Mouse (Mus musculus): ENCODE data around the gene Pck2.
A peak's percentile ranks its signal among the peaks of the same experiment; 100 is the strongest.

Gene Pck2

DNA sequence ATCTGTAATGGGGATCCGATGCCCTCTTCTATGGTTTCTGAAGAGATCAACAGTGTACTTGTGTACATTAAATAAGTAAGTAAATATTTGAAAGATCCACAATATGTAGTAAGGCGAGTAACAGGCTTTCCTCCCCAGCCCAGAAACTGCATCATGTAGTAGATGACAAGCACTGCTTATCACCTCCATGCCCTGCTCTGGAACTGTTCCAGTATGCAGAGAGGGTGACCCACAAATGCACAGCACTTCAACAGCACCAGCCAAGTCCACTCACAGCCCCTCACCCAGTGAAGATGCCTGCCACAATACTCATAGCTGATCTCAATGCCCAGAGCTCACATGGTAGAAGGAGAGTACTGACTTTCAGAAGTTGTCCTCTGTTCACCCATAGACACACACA is 30.5 kb downstream of the Pck2 start:
- ATAC-seq (ENCODE audit: insufficient number of reproducible peaks, low FRiP score, low TSS enrichment): no peak

DNA sequence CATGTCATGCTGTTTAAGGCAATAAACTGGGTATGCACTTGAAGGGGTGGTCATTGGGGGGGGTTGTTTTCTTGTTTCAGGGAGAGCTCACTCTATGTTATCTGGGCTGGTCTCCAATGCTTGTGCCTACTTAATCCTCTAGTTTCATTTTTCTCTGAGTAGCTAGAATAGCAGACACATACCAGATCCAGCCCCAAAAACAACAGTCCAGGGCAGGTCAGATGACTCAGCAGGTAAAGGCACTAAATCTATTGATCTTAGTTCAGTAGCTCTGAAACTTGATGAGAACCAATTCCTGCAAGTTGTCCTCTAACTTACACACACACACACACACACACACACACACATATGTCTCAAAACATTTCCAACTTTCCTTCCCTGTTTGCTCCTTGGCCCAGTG is 31.7 kb downstream of the Pck2 start:
- no peak for ATAC-seq (ENCODE audit: insufficient number of reproducible peaks, low FRiP score, low TSS enrichment)

DNA sequence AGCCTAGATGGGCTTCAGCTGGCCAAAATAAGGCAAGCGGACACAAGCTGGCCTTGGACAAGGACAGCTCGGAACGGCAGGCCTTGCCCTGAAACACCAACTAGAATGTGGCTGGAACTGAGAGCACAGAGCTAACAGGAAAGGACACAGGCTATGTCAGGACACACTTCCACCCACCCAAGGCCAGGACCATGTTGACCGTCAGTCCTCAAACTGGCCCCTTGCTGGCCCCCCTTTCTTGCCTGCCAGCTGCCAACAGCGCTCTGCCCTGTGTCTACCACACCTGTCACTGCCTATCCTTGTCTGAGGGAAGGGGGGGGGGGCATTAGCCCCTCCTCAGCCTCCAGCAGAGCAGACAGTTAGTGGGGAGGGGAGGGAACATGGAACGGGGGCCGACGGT is 35.2 kb downstream of the Pck2 start, which contains the start of gene Fitm1:
Gene Fitm1, plus strand, starts transcription at position 316 of the 400 bp plus-strand sequence.
- no peak for ATAC-seq (ENCODE audit: insufficient number of reproducible peaks, low FRiP score, low TSS enrichment)

DNA sequence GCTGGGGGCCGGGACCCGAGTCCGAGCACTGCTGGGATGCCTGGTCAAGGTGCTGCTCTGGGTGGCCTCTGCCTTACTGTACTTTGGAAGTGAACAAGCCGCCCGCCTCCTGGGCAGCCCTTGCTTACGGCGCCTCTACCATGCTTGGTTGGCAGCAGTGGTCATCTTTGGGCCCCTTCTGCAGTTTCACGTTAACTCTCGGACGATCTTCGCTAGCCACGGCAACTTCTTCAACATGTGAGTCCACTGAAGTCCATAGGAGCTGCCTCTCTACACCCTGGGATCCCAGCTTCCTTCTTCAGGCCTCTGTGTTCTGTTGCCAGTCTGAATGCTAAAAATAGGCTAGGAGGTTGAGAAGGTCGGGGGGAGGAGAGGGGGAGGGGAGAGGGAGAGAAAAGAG is 35.6 kb downstream of the Pck2 start:
- ATAC-seq (ENCODE audit: insufficient number of reproducible peaks, low FRiP score, low TSS enrichment): no peak

DNA sequence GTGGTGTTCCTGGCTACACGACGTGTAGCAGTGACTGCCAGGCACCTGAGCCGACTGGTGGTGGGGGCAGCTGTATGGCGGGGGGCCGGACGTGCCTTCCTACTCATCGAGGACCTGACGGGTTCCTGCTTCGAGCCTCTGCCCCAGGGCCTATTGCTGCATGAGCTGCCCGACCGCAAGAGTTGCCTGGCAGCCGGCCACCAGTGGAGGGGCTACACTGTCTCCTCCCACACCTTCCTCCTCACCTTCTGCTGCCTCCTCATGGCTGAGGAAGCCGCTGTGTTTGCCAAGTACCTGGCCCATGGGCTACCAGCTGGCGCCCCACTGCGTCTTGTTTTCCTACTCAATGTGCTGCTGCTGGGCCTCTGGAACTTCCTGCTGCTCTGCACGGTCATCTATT is 36.3 kb downstream of the Pck2 start:
- ATAC-seq (ENCODE audit: insufficient number of reproducible peaks, low FRiP score, low TSS enrichment): no peak

DNA sequence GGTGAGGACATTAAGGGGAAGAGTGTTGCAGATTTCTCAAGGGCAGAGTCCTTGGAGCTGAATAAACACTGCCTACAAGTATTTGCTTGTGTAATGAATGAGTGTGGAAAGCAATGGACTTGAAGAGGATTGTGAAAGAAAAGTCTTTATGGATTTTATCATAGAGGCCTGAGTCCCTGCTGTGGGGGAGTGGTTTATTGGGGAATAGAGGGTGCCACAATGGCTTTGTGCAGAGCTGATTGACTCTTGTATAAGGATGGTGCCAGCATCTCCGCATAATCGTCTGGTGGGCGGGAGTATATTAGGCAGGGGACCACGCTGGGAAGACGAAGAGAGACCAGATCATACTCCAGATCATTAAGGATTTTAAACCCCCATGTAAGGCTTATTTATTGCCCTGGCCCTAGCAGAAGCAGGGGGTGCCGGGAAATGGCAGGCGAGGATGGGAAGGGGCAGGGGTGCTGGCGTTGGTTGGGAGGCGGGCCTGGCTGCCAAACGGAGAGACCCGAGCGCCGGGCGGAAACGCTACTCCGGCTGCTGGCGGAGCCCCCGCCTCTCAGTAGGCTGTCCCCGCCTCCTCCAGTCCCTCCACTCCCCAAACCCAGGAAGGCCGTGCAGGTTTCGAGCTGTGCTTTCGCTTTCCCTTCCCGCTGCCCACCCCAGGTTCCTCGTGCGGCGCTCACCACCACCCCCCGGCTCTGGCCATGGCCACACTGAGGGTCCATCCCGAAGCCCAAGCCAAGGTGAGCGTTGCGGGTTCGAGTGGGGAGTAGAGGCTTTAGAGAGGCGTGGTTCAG is 38.0 kb downstream of the Pck2 start, which contains the start of gene Psme1:
Gene Psme1, plus strand, starts transcription at position 253 of the 797 bp plus-strand sequence.
- peak; percentile 34; the same call in 1 of the 2 replicates for ATAC-seq (ENCODE audit: insufficient number of reproducible peaks, low FRiP score, low TSS enrichment)

DNA sequence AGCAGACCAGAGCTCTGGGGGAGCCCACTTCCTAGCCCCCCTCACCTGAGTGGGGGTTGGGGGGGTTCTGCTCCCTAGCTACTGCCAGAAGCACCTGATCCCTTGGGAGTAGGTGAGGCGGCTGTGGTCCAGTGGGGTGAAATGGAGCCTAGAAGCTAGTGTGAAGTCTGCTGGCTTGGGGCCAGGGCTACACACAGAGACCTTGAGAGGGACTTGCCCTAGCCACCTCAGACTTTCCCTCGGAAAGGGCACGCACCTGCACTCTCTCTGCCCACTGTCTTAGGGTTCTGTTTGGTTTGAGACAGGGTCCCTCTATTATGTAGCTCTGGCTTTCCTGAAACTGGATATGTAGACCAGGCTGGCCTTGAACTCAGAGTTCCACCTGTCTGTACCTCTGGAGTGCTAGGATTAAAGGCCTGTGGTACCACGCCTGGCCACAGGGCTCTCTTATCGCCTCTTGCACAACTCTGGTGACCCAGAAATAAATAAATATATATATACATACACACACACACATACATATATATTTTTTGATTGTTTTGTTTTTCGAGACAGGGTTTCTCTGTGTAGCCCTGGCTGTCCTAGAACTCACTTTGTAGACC is 38.7 kb downstream of the Pck2 start:
- ATAC-seq (ENCODE audit: insufficient number of reproducible peaks, low FRiP score, low TSS enrichment): no peak; the same call in 1 of the 2 replicates

DNA sequence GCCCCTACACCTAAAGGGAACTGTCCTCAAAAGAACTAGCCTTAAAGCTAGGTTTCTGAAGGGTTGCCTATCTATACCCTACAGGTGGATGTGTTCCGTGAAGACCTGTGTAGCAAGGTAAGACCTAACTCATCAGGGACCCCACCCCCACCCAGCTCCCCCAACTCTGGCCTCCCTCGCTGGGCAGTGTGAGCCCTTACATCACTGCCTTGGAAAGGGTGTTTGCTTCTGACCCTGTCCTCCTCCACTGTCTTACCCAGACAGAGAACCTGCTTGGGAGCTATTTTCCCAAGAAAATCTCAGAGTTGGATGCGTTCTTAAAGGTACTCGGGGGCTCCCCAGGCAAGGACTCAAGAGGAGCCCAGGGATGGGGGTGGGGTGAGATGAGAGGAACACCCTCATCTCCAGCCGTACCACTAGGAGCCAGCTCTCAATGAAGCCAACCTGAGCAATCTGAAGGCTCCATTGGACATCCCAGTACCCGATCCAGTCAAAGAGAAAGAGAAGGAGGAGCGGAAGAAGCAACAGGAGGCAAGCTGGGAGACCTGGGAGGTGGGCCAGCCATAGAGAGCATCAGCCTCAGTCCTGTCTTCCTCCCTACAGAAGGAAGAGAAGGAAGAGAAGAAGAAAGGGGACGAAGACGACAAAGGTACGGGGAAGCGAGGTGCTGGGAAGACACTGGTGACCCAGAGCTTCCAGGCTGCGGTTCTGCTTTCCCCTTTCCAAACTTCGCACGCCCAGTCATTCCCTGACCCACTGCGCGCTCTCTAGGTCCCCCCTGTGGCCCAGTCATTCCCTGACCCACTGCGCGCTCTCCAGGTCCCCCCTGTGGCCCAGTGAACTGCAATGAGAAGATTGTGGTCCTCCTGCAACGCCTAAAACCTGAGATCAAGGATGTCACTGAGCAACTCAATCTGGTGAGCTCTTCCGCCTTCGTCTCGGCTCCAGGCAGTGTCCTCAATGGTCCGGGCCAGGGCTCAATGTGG is 39.7 kb downstream of the Pck2 start:
- no peak for ATAC-seq (ENCODE audit: insufficient number of reproducible peaks, low FRiP score, low TSS enrichment)

DNA sequence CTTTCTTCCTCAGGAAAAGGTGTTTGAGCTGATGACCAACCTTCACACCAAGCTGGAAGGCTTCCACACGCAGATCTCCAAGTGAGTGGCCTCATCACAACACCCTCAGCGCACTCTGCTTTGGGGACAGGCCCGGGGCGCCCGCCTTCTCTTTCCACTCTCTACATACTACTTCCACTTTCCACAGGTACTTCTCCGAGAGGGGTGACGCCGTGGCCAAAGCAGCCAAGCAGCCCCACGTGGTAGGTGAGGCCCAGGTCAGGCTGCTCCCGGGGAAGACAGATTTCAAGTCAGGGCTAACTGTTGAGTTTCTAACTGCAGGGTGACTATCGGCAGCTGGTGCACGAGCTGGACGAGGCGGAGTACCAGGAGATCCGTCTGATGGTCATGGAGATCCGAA is 40.7 kb downstream of the Pck2 start:
- no peak for ATAC-seq (ENCODE audit: insufficient number of reproducible peaks, low FRiP score, low TSS enrichment)

DNA sequence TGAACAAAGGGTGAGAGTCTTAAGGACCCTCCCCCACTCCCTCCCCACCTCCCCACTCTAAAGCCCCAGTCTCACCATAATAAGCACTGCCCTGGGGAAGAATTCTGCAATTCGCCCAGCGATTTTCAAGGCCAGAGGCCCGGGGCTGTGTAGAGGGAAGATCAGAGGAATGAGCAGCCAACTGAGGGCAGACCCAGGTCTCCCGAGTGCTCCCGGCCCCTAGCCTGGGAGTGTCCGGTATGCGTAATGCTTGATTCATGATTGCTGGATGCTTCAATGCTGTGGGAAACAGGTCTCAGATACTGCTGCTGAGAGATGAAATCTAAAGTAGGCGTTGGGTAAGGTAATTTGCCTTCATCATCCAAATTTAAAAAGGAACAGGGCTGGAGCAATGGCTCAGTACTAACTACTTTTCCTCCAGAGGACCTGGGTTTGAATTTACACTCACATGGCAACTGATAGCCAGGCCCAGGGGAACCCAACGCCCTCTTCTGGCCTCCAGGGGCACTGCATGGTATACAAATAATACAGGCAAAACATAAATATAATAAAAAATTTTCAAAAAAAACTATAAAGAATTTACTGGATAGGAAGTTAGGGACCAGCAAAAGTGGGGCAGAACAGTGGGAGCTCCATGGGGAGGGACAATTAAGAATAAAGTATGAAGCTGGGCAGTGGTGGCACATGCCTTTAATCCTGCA is 42.1 kb downstream of the Pck2 start:
- no peak for ATAC-seq (ENCODE audit: insufficient number of reproducible peaks, low FRiP score, low TSS enrichment)

DNA sequence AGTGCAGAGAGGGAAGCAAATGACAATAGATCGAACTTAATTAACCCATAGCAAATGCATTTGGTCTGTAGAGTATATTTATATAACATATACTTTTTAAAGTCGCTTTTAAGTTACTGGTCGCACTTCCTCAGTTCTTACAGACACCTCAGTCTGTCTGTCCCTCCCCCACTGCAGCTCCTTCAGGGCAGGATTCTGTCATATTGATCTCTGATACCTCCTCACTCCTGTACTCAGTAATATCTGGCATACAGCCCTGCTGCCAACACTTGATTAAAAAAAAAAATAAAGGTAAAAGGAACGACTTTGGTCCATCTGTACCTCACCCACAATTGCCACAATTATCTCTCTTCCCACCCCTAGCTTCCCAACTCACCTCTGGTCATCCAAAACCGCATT is 44.2 kb downstream of the Pck2 start:
- no peak for ATAC-seq (ENCODE audit: insufficient number of reproducible peaks, low FRiP score, low TSS enrichment)

DNA sequence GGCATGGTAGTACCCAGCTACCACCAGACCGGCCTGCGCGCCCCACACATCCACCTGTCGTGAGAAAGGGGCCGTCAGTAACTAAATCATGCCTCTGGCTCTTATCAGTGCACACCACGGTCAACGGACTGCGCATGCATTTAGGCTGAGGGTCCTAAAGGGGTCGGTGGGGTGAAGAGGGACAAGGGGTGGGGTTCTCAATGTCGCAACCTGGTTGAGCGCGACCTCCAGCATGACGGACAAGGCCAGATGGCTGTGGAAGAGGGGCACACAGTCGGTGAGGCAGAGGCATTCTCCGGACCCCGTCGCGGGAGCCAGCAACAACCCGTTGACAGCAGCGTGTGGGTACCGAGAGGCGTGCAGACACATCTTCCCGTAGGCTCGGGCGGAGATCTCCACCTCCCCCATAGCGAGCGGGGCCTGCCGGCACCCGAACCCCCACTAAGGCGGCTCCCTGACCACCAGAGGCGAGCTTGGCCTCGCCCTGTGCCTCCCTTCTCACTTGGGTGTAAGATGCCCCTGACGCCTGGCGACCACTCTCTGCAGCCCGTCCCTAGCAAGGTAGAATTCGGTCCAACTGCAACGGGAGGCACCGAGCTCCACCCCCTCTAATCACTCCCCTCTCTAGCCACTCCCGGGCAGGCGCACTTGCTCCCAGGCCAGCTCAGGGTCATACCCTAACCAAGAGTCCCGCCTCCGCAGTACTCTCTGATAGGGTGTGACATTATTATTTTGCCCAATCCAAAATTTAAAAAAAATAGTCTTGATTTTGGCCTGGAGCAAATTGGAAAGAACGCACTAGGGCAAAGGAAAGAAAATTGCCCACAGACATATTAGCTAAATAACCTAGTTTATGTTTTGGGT is 44.9 kb downstream of the Pck2 start, which contains the start of gene Emc9:
Gene Emc9, minus strand, starts transcription at position 601 of the 864 bp plus-strand sequence.
- peak; percentile 90 for ATAC-seq (ENCODE audit: insufficient number of reproducible peaks, low FRiP score, low TSS enrichment)

DNA sequence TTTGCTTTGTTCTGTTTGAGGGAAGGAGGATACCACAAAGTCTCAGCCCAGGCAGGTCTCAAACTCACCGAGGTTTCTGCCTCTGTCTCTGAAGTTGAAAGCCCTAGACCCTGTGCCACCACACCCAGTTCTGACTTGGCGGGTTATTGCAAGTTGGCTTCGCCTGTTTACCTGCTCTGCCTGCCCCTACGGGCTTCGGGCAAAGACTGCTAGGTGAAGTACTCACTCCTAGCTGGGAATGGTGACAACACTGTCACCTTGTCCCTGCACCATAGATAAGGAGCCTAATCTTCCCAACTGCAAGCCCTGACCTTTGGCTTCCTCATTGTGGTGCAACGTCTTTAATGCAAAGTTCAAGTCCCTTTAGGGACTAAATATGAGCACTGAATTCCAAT is 45.5 kb downstream of the Pck2 start:
- ATAC-seq (ENCODE audit: insufficient number of reproducible peaks, low FRiP score, low TSS enrichment): no peak

DNA sequence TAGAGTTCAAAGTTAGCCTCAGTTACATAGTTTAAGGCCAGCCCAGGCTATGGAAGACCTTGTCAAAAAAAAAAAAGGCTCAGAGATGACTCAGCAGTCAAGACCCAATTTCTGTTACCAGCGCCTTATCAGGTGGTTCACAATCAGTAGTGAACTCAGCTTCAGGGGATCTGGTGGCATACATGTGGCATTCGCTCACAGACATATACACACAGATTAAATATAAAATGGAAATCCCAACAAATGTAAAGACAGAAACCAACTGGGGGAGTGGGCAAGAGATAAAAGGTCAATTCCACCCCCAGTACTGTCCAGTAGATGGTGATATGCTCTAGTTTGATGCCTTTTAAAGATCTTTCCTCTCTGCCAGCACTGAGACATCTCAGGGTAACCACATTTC is 46.1 kb downstream of the Pck2 start:
- ATAC-seq (ENCODE audit: insufficient number of reproducible peaks, low FRiP score, low TSS enrichment): no peak

DNA sequence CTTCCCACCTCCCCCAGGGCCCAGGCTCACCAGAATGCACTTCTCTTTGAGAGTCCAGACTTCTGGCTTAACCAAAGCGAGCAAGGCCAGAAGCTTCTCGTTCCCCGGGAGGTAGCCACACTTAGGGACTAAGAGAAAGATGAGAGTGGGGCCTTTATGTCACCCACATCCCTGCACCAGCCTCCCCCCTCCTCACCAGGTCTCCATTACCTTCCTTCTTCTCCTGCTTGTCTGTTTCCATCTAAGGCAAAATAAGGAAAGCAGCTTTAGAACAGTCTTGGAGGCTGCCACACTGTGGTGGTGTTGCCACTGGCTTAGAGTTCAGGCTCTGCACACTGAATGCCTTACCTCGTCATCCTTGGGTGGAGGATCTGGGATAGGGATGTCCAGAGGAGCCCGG is 49.2 kb downstream of the Pck2 start:
- no peak for ATAC-seq (ENCODE audit: insufficient number of reproducible peaks, low FRiP score, low TSS enrichment)

DNA sequence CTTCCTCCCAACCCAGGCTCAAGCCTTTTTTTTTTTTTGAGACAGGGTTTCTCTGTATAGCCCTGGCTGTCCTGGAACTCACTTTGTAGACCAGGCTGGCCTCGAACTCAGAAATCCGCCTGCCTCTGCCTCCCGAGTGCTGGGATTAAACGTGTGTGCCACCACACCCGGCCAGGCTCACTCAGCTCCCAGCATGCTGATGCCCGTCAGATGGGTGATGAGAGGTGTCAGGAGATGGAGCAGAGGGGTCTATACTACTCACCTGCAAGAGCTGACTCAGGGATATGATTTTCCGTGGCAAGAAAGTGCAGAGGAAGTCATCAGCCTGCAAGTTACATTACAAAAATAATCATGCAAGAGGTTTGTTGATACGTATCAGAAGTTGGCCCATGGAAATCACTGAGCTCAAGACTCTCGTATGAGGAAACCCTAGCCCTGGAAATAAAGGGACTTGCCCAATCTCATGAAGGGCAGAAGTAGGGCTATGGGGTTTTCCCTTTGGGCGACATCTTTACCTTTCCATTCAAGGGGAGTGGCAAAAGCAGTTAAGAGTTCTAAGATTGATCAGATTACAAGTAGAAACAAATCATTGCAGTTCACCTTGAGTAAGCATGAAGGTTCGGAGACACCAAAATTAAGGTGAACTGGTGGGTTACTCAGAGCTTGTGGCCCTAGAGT is 49.8 kb downstream of the Pck2 start:
- ATAC-seq (ENCODE audit: insufficient number of reproducible peaks, low FRiP score, low TSS enrichment): no peak

DNA sequence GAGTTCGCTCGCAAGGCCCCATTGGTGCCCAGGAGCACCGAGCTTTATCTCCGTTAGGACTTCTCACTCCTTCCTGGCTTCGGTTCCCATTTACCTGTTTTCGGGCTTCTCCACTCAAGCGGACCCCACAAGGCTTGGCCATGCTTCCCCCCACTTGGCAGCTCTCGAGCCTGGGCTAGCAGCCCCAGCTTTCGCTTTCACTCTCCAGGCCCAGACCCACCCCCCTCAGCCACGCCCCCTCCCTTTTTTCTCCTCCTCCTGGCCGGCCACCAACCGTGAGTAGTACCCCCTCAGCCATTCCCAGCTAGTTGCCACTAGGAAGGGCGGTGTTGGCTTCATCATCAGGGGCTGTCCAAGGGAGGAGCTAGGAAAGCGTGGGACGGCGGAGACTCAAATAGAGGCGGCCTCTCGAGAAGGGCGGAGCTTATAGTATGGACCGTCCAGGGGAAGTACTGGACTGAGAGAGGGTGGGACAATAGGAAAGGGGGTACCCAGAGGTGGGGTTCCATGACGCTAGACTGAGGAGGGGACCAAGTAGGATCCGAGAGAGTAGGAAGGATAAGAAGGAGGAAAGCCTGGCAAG is 50.8 kb downstream of the Pck2 start, which contains the start of gene Psme2:
Gene Psme2, minus strand, starts transcription at position 366 of the 583 bp plus-strand sequence.
- ATAC-seq (ENCODE audit: insufficient number of reproducible peaks, low FRiP score, low TSS enrichment): peak; percentile 82

DNA sequence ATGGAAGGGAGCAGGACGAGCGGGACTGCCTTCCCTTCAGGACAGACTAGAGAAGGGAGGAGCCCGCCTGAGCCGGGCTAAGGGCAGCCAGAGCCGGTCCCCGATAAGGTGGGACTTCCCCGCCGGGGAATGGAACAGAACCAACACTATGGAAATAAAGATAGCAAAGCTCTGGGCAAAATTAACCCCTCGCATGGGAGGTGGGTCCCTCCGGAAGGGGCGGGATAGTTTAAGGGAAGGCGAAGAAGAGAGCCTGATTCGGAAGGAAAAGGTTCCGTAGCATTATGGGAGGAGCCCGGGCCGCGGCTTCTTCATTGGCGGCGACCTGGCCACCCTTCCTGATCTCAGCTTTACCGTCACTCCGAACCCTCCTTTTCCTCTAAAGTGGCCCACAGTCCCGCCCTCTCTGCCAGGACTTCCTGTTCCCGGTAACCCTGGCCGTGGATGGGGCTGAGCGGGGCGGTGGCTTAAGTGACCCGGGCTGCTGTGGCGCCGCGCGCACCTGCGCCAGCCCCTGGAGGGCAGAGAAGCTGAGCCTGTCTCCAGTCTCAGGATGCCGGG is 51.3 kb downstream of the Pck2 start, which contains the start of gene Rnf31:
Gene Rnf31, plus strand, starts transcription at position 378 of the 561 bp plus-strand sequence.
- peak; percentile 91 for ATAC-seq (ENCODE audit: insufficient number of reproducible peaks, low FRiP score, low TSS enrichment)
